Mouse (Mus musculus) CH12.LX (cell line): ENCODE measurements around the gene Nav1. TPM values are rescaled to one million over a fixed set of nuclear protein-coding genes. Genes with fewer than 3 reads are reported as not detected.

Experiments
- DNase-seq: peaks from one replicate; pipeline ENCODE4 v3.0.0-alpha.2; 2013; ENCODE audit errors: extremely low read depth
- H3K27ac ChIP-seq: 2 replicates; pipeline ENCODE4 v1.5.1; 2012; ENCODE audit warnings: low read depth, mild to moderate bottlenecking, control low read depth, moderate library complexity; ENCODE audit not compliant: insufficient read depth
- H3K27me3 ChIP-seq: replicated peaks from 2 replicates; pipeline ENCODE3; 2012; ENCODE audit warnings: inconsistent platforms
- H3K36me3 ChIP-seq, 2 experiments: replicated peaks in 1 of 2; 2 replicates each; pipeline versions ENCODE3 to v1.6.1; 2012; ENCODE audit warnings: inconsistent platforms in 1 of 2, low read length in 1 of 2, mild to moderate bottlenecking in 1 of 2, mixed read lengths in 1 of 2, moderate library complexity in 1 of 2; ENCODE audit not compliant: control insufficient read depth in 1 of 2, insufficient read depth in 1 of 2
- H3K4me1 ChIP-seq, 2 experiments: 2 replicates each; pipeline ENCODE4 v1.6.1; 2012; ENCODE audit warnings: inconsistent platforms in 1 of 2, moderate library complexity in 1 of 2; ENCODE audit not compliant: insufficient read depth in 2 of 2, control insufficient read depth in 1 of 2
- H3K4me2 ChIP-seq: 2 replicates; pipeline ENCODE4 v1.6.1; 2012; ENCODE audit warnings: low read depth, mild to moderate bottlenecking, control low read depth; ENCODE audit not compliant: poor library complexity, insufficient read depth, severe bottlenecking
- H3K4me3 ChIP-seq, 3 experiments: fragments of 150-350 bp in 1 of 3; sonication (generic) in 1 of 3; replicated peaks in 1 of 3; 2 replicates each; pipeline versions ENCODE3 to v1.5.1; 2011 to 2012; ENCODE audit warnings: low read depth in 2 of 3, low read length in 2 of 3, mild to moderate bottlenecking in 2 of 3, moderate library complexity in 2 of 3, control low read depth in 1 of 3, improper control_type of control experiment in 1 of 3, inconsistent platforms in 1 of 3, mixed read lengths in 1 of 3; ENCODE audit not compliant: poor library complexity in 1 of 3
- H3K79me2 ChIP-seq: replicated peaks from 2 replicates; pipeline ENCODE4 v1.6.1; 2012; ENCODE audit warnings: mild to moderate bottlenecking, moderate library complexity; ENCODE audit not compliant: control insufficient read depth, poor library complexity, insufficient read depth, severe bottlenecking; ENCODE audit errors: extremely low read depth
- H3K9ac ChIP-seq: 2 replicates; pipeline ENCODE4 v1.6.1; 2012; ENCODE audit warnings: low read depth, mild to moderate bottlenecking, control low read depth, moderate library complexity; ENCODE audit not compliant: insufficient read depth
- H3K9me3 ChIP-seq: replicated peaks from 2 replicates; pipeline ENCODE3; 2012; ENCODE audit warnings: low read length, inconsistent platforms, mixed read lengths
- BHLHE40 ChIP-seq: IDR thresholded peaks from 2 replicates; pipeline ENCODE4 v1.6.1; 2011; ENCODE audit warnings: mild to moderate bottlenecking, low read depth, low read length, improper control_type of control experiment
- CHD2 ChIP-seq: IDR thresholded peaks from 2 replicates; pipeline ENCODE4 v1.6.1; 2011; ENCODE audit warnings: low read length, improper control_type of control experiment
- EP300 ChIP-seq: IDR thresholded peaks from 2 replicates; pipeline ENCODE4 v1.6.1; 2011; ENCODE audit warnings: low read length, improper control_type of control experiment
- GABPA ChIP-seq: IDR thresholded peaks from 2 replicates; pipeline ENCODE4 v1.6.1; 2012; ENCODE audit warnings: low read depth, low read length, improper control_type of control experiment, inconsistent platforms; ENCODE audit not compliant: insufficient replicate concordance
- HCFC1 ChIP-seq: IDR thresholded peaks from 2 replicates; pipeline ENCODE4 v1.6.1; 2012; ENCODE audit warnings: low read depth, mild to moderate bottlenecking, inconsistent platforms, low read length, improper control_type of control experiment
- IRF4 ChIP-seq: IDR thresholded peaks from 2 replicates; pipeline ENCODE4 v1.6.1; 2014; ENCODE audit warnings: low read depth, mild to moderate bottlenecking, inconsistent platforms, low read length, improper control_type of control experiment
- MAX ChIP-seq: IDR thresholded peaks from 2 replicates; pipeline ENCODE4 v1.6.1; 2011; ENCODE audit warnings: low read length, improper control_type of control experiment
- MAZ ChIP-seq: IDR thresholded peaks from 2 replicates; pipeline ENCODE4 v1.6.1; 2012; ENCODE audit warnings: low read depth, mild to moderate bottlenecking, inconsistent platforms, low read length, improper control_type of control experiment, moderate library complexity
- MXI1 ChIP-seq: IDR thresholded peaks from 2 replicates; pipeline ENCODE4 v1.6.1; 2011; ENCODE audit warnings: mild to moderate bottlenecking, low read depth, low read length, improper control_type of control experiment
- MYC ChIP-seq: IDR thresholded peaks from 2 replicates; pipeline ENCODE4 v1.6.1; 2011; ENCODE audit warnings: low read depth, mild to moderate bottlenecking, improper control_type of control experiment, low read length
- NELFE ChIP-seq: IDR thresholded peaks from 2 replicates; pipeline ENCODE4 v1.6.1; 2011; ENCODE audit warnings: low read depth, low read length, improper control_type of control experiment
- PAX5 ChIP-seq: IDR thresholded peaks from 2 replicates; pipeline ENCODE4 v1.6.1; 2012; ENCODE audit warnings: low read length, inconsistent platforms, mixed read lengths
- POLR2AphosphoS2 ChIP-seq: IDR thresholded peaks from 2 replicates; pipeline ENCODE4 v1.6.1; 2011; ENCODE audit warnings: low read depth, low read length, improper control_type of control experiment
- SMC3 ChIP-seq: IDR thresholded peaks from 2 replicates; pipeline ENCODE4 v1.6.1; 2011; ENCODE audit warnings: low read depth, low read length, improper control_type of control experiment
- TBP ChIP-seq: conservative IDR thresholded peaks from 2 replicates; pipeline ENCODE4 v1.6.1; 2011; ENCODE audit warnings: low read depth, low read length, improper control_type of control experiment
- UBTF ChIP-seq: IDR thresholded peaks from 2 replicates; pipeline ENCODE4 v1.6.1; 2012; ENCODE audit warnings: low read depth, mild to moderate bottlenecking, inconsistent platforms, low read length, improper control_type of control experiment, moderate library complexity
- USF2 ChIP-seq: conservative IDR thresholded peaks from 2 replicates; pipeline ENCODE4 v1.6.1; 2011; ENCODE audit warnings: low read depth, low read length, improper control_type of control experiment
- ZMIZ1 ChIP-seq: IDR thresholded peaks from 2 replicates; pipeline ENCODE4 v1.6.1; 2012; ENCODE audit warnings: low read depth, mild to moderate bottlenecking, inconsistent platforms, low read length, improper control_type of control experiment
- dilution Hi-C: fragments of 300-500 bp; cut with MboI; formaldehyde crosslinking; loops from 2 replicates; pipeline ENCODE4 v1.14.3; 2020; ENCODE audit warnings: low sequenced_read_pairs; ENCODE audit not compliant: extremely low pct_unique_long_range_greater_than_20kb, extremely low pct_ligation_motif_present
- in situ Hi-C: fragments of 300-500 bp; cut with MboI; formaldehyde crosslinking; loops from 3 replicates; pipeline ENCODE4 v1.14.3; 2019; ENCODE audit warnings: low sequenced_read_pairs, low pct_ligation_motif_present, low pct_unique_long_range_greater_than_20kb, mixed read lengths
- polyA plus RNA-seq: library from polyadenylated mRNA; unstranded; fragments of >175 nt; gene quantifications from 2 replicates; pipeline ENCODE4 v1.2.1, GENCODE M21; 2012; ENCODE audit warnings: low read depth; ENCODE audit not compliant: insufficient read length
- total RNA-seq, 2 experiments: library from RNA; depleted of rRNA; stranded (reverse); fragments of 300-350 nt in 1 of 2; fragments of >200 nt in 1 of 2; gene quantifications; 2 replicates each; pipeline ENCODE4 v1.2.3; 2012 to 2014

Nav1 gene
- total and polyA plus RNA-seq, 3 experiments: 0.21 to 0.56 TPM; not detected in 1

DNA sequence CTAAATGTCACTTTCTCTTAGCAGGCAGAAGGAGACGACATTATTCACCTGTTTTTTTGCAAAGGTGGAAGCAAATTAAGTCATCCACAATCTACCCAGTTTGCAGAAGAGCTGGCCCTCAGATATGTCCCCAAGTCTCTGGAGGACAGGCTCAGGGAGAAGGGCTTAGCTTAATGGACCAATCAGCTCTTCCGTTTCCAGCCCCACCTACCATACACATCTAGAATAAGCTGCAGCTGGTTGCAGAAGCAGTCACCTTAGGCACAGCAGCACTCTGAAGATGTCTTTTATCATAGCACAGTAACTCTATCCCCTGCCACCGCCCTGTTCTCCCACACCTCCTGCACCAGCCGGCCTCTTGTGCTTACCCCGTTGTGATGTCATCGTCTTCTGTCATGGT is 75.1 kb downstream of the Nav1 start:
- dilution Hi-C loops (no loop called here), in situ Hi-C loops (no loop called here)
- H3K27ac ChIP-seq: no peak overlapping the region
- H3K9ac ChIP-seq: no peak overlapping the region
- H3K4me3 ChIP-seq: no peak overlapping the region
- no peak for DNase-seq
- no peaks in the 10 kb centered on the region for H3K9me3 ChIP-seq
- H3K27me3 ChIP-seq: no peaks in the 10 kb centered on the region
- no peaks in the 10 kb centered on the region for H3K79me2 ChIP-seq
- H3K36me3 ChIP-seq: no peaks in the 10 kb centered on the region
- H3K4me2 ChIP-seq: no peak overlapping the region
- peaks cover 17 to 69% of the 10 kb centered on the region in 2 experiments for H3K4me1 ChIP-seq
- no peak for TF ChIP-seq HCFC1
- TF ChIP-seq UBTF: no peak
- no peak for TF ChIP-seq SMC3
- TF ChIP-seq IRF4: no peak
- no peak for TF ChIP-seq POLR2AphosphoS2
- no peak for TF ChIP-seq GABPA
- no peak for TF ChIP-seq USF2
- TF ChIP-seq MAX: no peak
- no peak for TF ChIP-seq BHLHE40
- no peak for TF ChIP-seq ZMIZ1
- TF ChIP-seq PAX5: no peak
- no peak for TF ChIP-seq MAZ

DNA sequence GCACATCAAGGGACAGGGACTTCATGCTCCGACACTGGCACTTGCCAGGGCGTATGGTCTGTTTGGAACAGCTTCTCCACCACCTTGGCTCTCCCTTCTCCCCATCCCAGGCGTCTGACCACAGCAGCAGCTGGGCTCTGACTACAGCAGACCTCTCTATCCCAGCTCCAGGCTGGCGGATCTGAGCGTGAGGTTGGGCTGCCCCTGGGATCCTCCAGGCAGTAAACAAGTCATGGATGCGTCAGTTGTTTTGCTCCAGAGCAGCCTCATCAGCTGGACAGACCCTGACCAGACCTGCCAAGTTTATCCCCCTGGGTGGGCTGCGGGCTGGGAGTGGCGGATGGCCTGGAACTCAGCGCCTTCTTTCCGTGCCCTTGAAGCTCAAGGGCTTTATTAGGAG is 76.0 kb downstream of the Nav1 start:
- no peaks in the 10 kb centered on the region for H3K9me3 ChIP-seq
- no peak overlapping the region for H3K9ac ChIP-seq
- dilution Hi-C loops: no loop called here
- no peak for DNase-seq
- no peaks in the 10 kb centered on the region for H3K27me3 ChIP-seq
- no peak overlapping the region for H3K4me2 ChIP-seq
- no peak overlapping the region for H3K27ac ChIP-seq
- in situ Hi-C loops: no loop called here
- H3K79me2 ChIP-seq: no peaks in the 10 kb centered on the region
- TF ChIP-seq CHD2: no peak
- TF ChIP-seq NELFE: no peak
- no peak for TF ChIP-seq BHLHE40
- no peak for TF ChIP-seq EP300
- no peak for TF ChIP-seq TBP
- TF ChIP-seq MYC: no peak
- no peak for TF ChIP-seq MXI1
- TF ChIP-seq, all 38 proteins: peak for 0
- peaks cover 10 to 60% of the 10 kb centered on the region in 2 experiments for H3K4me1 ChIP-seq
- H3K36me3 ChIP-seq: no peaks in the 10 kb centered on the region
- no peak overlapping the region for H3K4me3 ChIP-seq
